Mouse (Mus musculus) heart, embryonic 13.5 days (tissue): Measurements from ENCODE around the gene Gm21972. TPM values are rescaled to one million over a fixed set of nuclear protein-coding genes. Genes with fewer than 3 reads are reported as not detected.

Experiments used
- ATAC-seq: fragments of 200-750 bp; cut with Nextera tagmentation; 2 replicates; pipeline ENCODE4 v1.8.0; 2017; ENCODE audit warnings: moderate TSS enrichment; ENCODE audit not compliant: insufficient number of reproducible peaks, low FRiP score, low TSS enrichment; ENCODE audit errors: extremely low read depth
- H3K27ac ChIP-seq: fragments of 300-500 bp; sonication (generic); replicated peaks from 2 replicates; pipeline ENCODE4 v1.5.1; 2015; ENCODE audit warnings: moderate library complexity, mild to moderate bottlenecking, inconsistent platforms
- H3K27me3 ChIP-seq: fragments of 300-500 bp; sonication (generic); replicated peaks from 2 replicates; pipeline ENCODE4 v1.6.1; 2015; ENCODE audit warnings: mild to moderate bottlenecking, inconsistent platforms
- H3K36me3 ChIP-seq: fragments of 300-500 bp; sonication (generic); 2 replicates; pipeline ENCODE4 v1.6.1; 2015; ENCODE audit warnings: mild to moderate bottlenecking, inconsistent platforms
- H3K4me1 ChIP-seq: fragments of 300-500 bp; sonication (generic); 2 replicates; pipeline ENCODE4 v1.6.1; 2015; ENCODE audit warnings: inconsistent platforms
- H3K4me2 ChIP-seq: fragments of 300-500 bp; sonication (generic); 2 replicates; pipeline ENCODE4 v1.6.1; 2015; ENCODE audit warnings: inconsistent platforms, mild to moderate bottlenecking, moderate library complexity
- H3K4me3 ChIP-seq: fragments of 300-500 bp; sonication (generic); 2 replicates; pipeline ENCODE4 v1.5.1; 2015; ENCODE audit warnings: moderate library complexity, mild to moderate bottlenecking, inconsistent platforms
- H3K9ac ChIP-seq: fragments of 300-500 bp; sonication (generic); 2 replicates; pipeline ENCODE4 v1.6.1; 2015; ENCODE audit warnings: inconsistent platforms, mild to moderate bottlenecking, moderate library complexity
- H3K9me3 ChIP-seq: fragments of 300-500 bp; sonication (generic); 2 replicates; pipeline ENCODE4 v1.6.1; 2016; ENCODE audit warnings: inconsistent platforms
- WGBS: fragments of 180-500 bp; shearing (Covaris S2); methylation state at CpG from one replicate; pipeline ENCODE4 v1.1.7; 2015; ENCODE audit warnings: mixed read lengths; 5-methylcytosine and 5-hydroxymethylcytosine counted together
- polyA plus RNA-seq: library from polyadenylated mRNA; unstranded; fragments of >200 nt; fragmentation: Nextera tagmentation; extraction: Ambion mirVana; gene quantifications from 2 replicates; pipeline ENCODE4 v1.2.1, GENCODE M21; 2015

The Gm21972 gene
- polyA plus RNA-seq, 1 experiment from 2014 or later = not detected

- Histone ChIP-seq H3K27me3 (no peaks in the 10 kb centered on the region), H3K4me3 (no peak overlapping the region), H3K4me2 (no peak overlapping the region), H3K36me3 (peaks cover 41% of the 10 kb centered on the region), H3K9ac (no peak overlapping the region), H3K4me1 (peaks cover 12% of the 10 kb centered on the region), H3K27ac (no peak overlapping the region), H3K9me3 (no peaks in the 10 kb centered on the region)
- no peak for ATAC-seq
- WGBS = 75% methylated on average over 7 of the region's 7 CpGs
Observed at GRCm38 (mm10) chr1:86194044-86194443, 60.6 kb downstream of the Gm21972 start.

- H3K9me3 ChIP-seq = no peaks in the 10 kb centered on the region
- WGBS = 81% methylated on average over 6 of the region's 6 CpGs
- no peak for ATAC-seq
- no peak overlapping the region for H3K4me3 ChIP-seq
- H3K27ac ChIP-seq = no peak overlapping the region
- H3K4me2 ChIP-seq = no peak overlapping the region
- H3K9ac ChIP-seq = no peak overlapping the region
- peaks cover 6% of the 10 kb centered on the region; the same call in 1 of the 2 replicates for H3K4me1 ChIP-seq
- H3K36me3 ChIP-seq = peaks cover 72% of the 10 kb centered on the region
- H3K27me3 ChIP-seq = no peaks in the 10 kb centered on the region
Observed at GRCm38 (mm10) chr1:86198276-86198675, 64.8 kb downstream of the Gm21972 start.

- H3K9ac ChIP-seq = no peak overlapping the region
- ATAC-seq = no peak
Observed at GRCm38 (mm10) chr1:86199026-86199425, 65.6 kb downstream of the Gm21972 start.

GRCm38 (mm10) chr1:86201312-86201711 is 67.9 kb downstream of the Gm21972 start:
- Histone ChIP-seq H3K9me3 (no peaks in the 10 kb centered on the region), H3K9ac (no peak overlapping the region), H3K4me1 (peaks cover 6% of the 10 kb centered on the region; the same call in 1 of the 2 replicates), H3K27ac (no peak overlapping the region), H3K4me2 (no peak overlapping the region), H3K4me3 (no peak overlapping the region), H3K36me3 (peaks cover 82% of the 10 kb centered on the region), H3K27me3 (no peaks in the 10 kb centered on the region)
- no peak for ATAC-seq

More at GRCm38 (mm10) chr1:86199026-86199425, 65.6 kb downstream of the Gm21972 start:
- Histone ChIP-seq H3K27ac (no peak overlapping the region), H3K4me2 (no peak overlapping the region), H3K4me3 (no peak overlapping the region), H3K36me3 (peaks cover 75% of the 10 kb centered on the region), H3K9me3 (no peaks in the 10 kb centered on the region), H3K27me3 (no peaks in the 10 kb centered on the region), H3K4me1 (peaks cover 6% of the 10 kb centered on the region; the same call in 1 of the 2 replicates)
- WGBS = 83% methylated on average over 5 of the region's 5 CpGs

- no peaks in the 10 kb centered on the region for H3K27me3 ChIP-seq
- no peak overlapping the region for H3K9ac ChIP-seq
- no peak overlapping the region for H3K4me2 ChIP-seq
- 78% methylated on average over 9 of the region's 9 CpGs for WGBS
- H3K9me3 ChIP-seq = no peaks in the 10 kb centered on the region
- no peak for ATAC-seq
- no peak overlapping the region for H3K27ac ChIP-seq
- peaks cover 82% of the 10 kb centered on the region for H3K36me3 ChIP-seq
- H3K4me3 ChIP-seq = no peak overlapping the region
- H3K4me1 ChIP-seq = peaks cover 5% of the 10 kb centered on the region; the same call in 1 of the 2 replicates
Observed at GRCm38 (mm10) chr1:86202617-86203219, 69.3 kb downstream of the Gm21972 start.

GRCm38 (mm10) chr1:86210676-86211075 is 77.2 kb downstream of the Gm21972 start:
- H3K36me3 ChIP-seq = peaks cover 45% of the 10 kb centered on the region
- no peak overlapping the region for H3K4me2 ChIP-seq
- no peaks in the 10 kb centered on the region for H3K27me3 ChIP-seq
- no peak overlapping the region for H3K4me3 ChIP-seq
- no peaks in the 10 kb centered on the region for H3K9me3 ChIP-seq
- H3K4me1 ChIP-seq = peaks cover 5% of the 10 kb centered on the region; the same call in 1 of the 2 replicates
- ATAC-seq = no peak
- no peak overlapping the region for H3K9ac ChIP-seq
- H3K27ac ChIP-seq = no peak overlapping the region
- 80% methylated on average over 7 of the region's 7 CpGs for WGBS

- Histone ChIP-seq H3K27ac (no peak overlapping the region), H3K9me3 (no peaks in the 10 kb centered on the region), H3K4me1 (peaks cover 3% of the 10 kb centered on the region; the same call in 1 of the 2 replicates), H3K36me3 (peaks cover 42% of the 10 kb centered on the region), H3K9ac (no peak overlapping the region), H3K4me2 (no peak overlapping the region), H3K27me3 (no peaks in the 10 kb centered on the region), H3K4me3 (no peak overlapping the region)
- 76% methylated on average over 1 of the region's 1 CpGs for WGBS
- no peak for ATAC-seq
Observed at GRCm38 (mm10) chr1:86211498-86211897, 78.1 kb downstream of the Gm21972 start.

Other genes with a start within 250 kb of the Gm21972 start
- 246 and 255 TPM in 2 replicates for gene Itm2c, start 239.4 kb upstream of the Gm21972 start, polyA plus RNA-seq
- gene 4933407L21Rik, start 205.2 kb upstream of the Gm21972 start, polyA plus RNA-seq = 0.19 TPM in 1 of 2 replicates, not detected in the other
- gene Gpr55, start 172.6 kb upstream of the Gm21972 start, polyA plus RNA-seq = 0.04 TPM in 1 of 2 replicates, not detected in the other
- not detected in 2 replicates for gene Spata3, start 116.8 kb upstream of the Gm21972 start, polyA plus RNA-seq
- gene 2810459M11Rik, start 87.8 kb upstream of the Gm21972 start, polyA plus RNA-seq = 0.67 and 0.89 TPM in 2 replicates
- gene Psmd1, start 69.2 kb upstream of the Gm21972 start, polyA plus RNA-seq = 126 and 140 TPM in 2 replicates
- gene Htr2b, start 21.7 kb upstream of the Gm21972 start, polyA plus RNA-seq = 0.20 and 0.39 TPM in 2 replicates
- 12.9 and 13.7 TPM in 2 replicates for gene Armc9, start 21.1 kb downstream of the Gm21972 start, polyA plus RNA-seq
- 3.2 and 4.5 TPM in 2 replicates for gene B3gnt7, start 169.2 kb downstream of the Gm21972 start, polyA plus RNA-seq
- gene Ncl, start 225.8 kb downstream of the Gm21972 start, polyA plus RNA-seq = 247 TPM in 2 replicates